Mouse (Mus musculus) testis, adult 10 weeks (tissue): ENCODE results near the gene Pspn. TPM values are rescaled to one million over a fixed set of nuclear protein-coding genes. Genes with fewer than 3 reads are reported as not detected.

Experiments
- polyA plus RNA-seq: library from polyadenylated mRNA; stranded (reverse); fragments of 350-450 nt; fragmentation: Illumina TruSeq; extraction: RNeasy Lipid Tissue Mini Kit (QIAGEN cat#74804); gene quantifications from one replicate; pipeline ENCODE4 v1.2.3, GENCODE M21; 2014; ENCODE audit warnings: low read depth, low replicate concordance

Gene Pspn
- not detected for polyA plus RNA-seq

GRCm38 (mm10) chr17:56999968-57000609 lies at the start of gene Pspn:
Gene Pspn, minus strand, starts transcription at chr17:57000018.

GRCm38 (mm10) chr17:57041554-57041953 lies 41.7 kb upstream of the Pspn start, which contains the start of gene Slc25a41:
Gene Slc25a41, minus strand, starts transcription at chr17:57041654.

DNA sequence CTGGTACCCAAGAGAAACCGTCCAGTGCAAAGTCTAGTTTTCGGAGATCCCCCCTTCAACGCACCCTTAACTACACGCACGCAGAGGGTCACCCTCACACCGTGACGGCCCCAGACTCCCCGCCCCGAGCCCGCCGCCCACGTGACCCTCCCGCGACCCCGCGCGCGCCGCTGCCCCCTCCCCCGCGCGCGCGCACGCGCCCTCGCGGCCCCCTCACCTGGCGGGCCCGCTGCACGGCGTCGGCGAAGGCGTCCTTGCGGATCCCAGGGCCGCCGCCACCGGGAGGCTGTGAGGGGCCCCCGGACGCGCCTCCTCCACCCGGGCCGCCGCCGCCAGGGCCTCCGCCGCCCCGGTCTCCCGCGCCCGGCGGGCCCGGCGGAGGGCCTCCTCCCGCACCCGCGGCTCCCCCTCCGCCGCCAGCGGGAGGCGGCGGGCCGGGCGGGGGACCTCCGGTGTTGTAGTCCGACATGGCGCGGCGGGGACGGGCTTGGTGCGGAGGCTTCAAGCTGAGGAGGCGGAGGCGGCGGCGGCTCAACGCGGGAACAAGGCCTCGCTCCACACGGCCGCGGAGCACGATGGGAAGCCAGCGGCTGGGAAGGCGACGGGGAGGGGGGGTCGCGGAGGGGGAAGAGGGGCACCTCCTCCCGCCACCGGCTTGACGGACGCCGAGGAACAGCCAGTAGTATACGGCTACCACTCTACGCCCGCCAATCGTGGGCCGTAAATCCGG lies 31.3 kb upstream of the Pspn start, which contains the start of gene Khsrp:
Gene Khsrp (minus strand): TSS at position 592 of the 730 bp plus-strand sequence.

GRCm38 (mm10) chr17:57011236-57012141 lies 11.7 kb upstream of the Pspn start, which contains the start of the genes Gtf2f1 and Gm17949:
Gene Gtf2f1, minus strand, starts transcription at chr17:57011288.
Gene Gm17949, plus strand, starts transcription at chr17:57011469.

DNA sequence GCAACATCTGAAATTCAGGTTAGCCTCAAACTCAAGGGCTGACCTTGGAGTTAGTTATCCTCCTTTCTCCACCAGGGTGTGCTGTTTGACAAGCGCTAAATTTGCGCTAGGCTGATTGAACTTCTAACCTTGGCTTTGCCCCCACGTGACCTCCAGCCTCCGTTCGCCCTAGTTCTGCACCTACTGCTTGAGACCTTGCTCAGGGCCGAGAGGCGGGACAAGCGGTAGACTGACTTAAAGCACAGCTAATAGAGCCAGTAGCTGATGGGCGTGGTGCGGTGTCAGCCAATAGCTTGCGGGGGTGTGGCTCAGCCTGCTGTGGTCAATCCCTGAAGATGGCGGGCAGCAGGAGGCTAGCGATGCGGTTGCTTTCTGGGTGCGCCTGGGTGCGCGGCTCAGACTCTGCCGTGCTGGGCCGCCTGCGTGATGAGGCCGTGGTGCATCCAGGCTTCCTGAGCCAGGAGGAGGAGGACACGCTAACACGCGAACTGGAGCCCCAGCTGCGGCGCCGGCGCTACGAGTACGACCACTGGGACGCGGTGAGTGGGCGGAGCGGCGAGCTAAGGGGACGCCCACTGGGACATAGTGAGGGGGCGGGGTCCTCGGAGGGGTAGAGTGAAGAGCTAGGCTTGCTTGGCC lies 2.7 kb downstream of the Pspn start, which contains the start of gene Alkbh7:
Gene Alkbh7 (plus strand): TSS at position 311 of the 639 bp plus-strand sequence.

DNA sequence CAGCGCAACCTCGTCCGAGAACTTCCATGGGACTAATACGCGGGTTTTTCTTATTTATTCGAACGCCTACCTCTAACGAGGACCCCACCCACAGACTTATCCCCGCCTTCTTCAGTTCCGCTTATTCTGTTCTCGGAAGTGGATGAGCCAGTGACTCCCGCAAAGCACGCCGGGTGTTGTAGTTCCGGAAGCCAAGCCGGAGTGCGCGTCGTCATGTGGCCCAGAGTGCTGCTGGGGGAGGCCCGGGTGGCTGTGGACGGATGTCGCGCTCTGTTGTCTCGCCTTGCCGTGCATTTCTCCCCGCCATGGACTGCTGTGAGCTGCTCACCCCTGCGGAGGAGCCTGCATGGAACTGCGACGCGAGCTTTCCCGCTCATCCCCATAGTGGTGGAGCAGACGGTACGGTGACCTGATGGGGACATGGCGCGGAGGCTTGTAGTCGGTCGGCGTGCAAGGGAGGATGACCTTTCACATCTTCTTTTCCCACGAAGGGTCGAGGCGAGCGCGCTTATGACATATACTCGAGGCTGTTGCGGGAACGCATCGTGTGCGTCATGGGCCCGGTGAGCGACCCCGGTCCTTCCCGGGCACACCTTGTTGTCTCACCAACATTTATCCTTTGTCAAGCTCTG lies 9.6 kb downstream of the Pspn start, which contains the start of gene Clpp:
Gene Clpp (plus strand): TSS at position 191 of the 632 bp plus-strand sequence.

DNA sequence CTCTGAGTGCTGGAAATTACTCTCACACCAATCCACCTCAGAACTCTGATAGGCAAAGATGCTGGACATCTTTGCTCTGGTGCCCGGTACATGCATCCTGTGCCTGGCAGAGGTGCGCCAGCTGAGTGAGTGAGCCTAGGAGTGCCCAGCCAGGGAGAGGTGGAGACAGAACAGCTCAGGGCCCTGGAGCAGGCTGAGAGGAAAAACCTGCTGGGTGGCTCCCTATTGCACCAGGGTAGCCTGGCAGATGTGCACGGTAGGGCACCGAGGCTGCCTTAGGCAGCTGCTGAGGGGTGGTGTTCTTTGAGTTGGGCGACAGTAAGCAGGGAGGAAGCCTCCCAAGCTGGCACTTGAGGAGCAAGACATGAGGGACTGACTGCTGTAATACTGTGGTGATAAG lies 17.8 kb downstream of the Pspn start, which contains the start of gene Acer1:
Gene Acer1 (minus strand): TSS at position 114 of the 400 bp plus-strand sequence.

Other genes starting within 250 kb of the Pspn start
- not detected for gene Nrtn, start 242.5 kb downstream of the Pspn start, polyA plus RNA-seq
- gene Dus3l, start 235.3 kb downstream of the Pspn start, polyA plus RNA-seq: 1.3 TPM
- gene Prr22, start 229.8 kb downstream of the Pspn start, polyA plus RNA-seq: not detected
- gene Rfx2, start 169.0 kb downstream of the Pspn start, polyA plus RNA-seq: 13.6 TPM
- gene Acsbg2, start 125.6 kb downstream of the Pspn start, polyA plus RNA-seq: 42.7 TPM
- 44.1 TPM for gene 1700061G19Rik, start 124.5 kb downstream of the Pspn start, polyA plus RNA-seq
- gene Mllt1, start 64.6 kb downstream of the Pspn start, polyA plus RNA-seq: 1.9 TPM
- gene Acer1, start 17.9 kb downstream of the Pspn start, polyA plus RNA-seq: not detected
- 0.98 TPM for gene Clpp, start 9.7 kb downstream of the Pspn start, polyA plus RNA-seq
- gene Alkbh7, start 2.7 kb downstream of the Pspn start, polyA plus RNA-seq: 2.4 TPM
- 22.5 TPM for gene Gtf2f1, start 11.3 kb upstream of the Pspn start, polyA plus RNA-seq
- gene Gm17949, start 11.5 kb upstream of the Pspn start, polyA plus RNA-seq: 1.6 TPM
- gene Khsrp, start 31.5 kb upstream of the Pspn start, polyA plus RNA-seq: 6.2 TPM
- 3.7 TPM for gene Slc25a41, start 41.6 kb upstream of the Pspn start, polyA plus RNA-seq
- gene Crb3, start 59.1 kb upstream of the Pspn start, polyA plus RNA-seq: 0.41 TPM
- gene Slc25a23, start 59.8 kb upstream of the Pspn start, polyA plus RNA-seq: 2.7 TPM
- gene Dennd1c, start 78.5 kb upstream of the Pspn start, polyA plus RNA-seq: not detected
- not detected for gene Tubb4a, start 87.8 kb upstream of the Pspn start, polyA plus RNA-seq
- gene Tnfsf9, start 105.3 kb upstream of the Pspn start, polyA plus RNA-seq: not detected
- gene Cd70, start 149.8 kb upstream of the Pspn start, polyA plus RNA-seq: not detected
- not detected for gene Tnfsf14, start 194.2 kb upstream of the Pspn start, polyA plus RNA-seq
- gene C3, start 228.1 kb upstream of the Pspn start, polyA plus RNA-seq: 10.5 TPM
- gene Gpr108, start 248.4 kb upstream of the Pspn start, polyA plus RNA-seq: 2.2 TPM
- 0.85 TPM for gene Trip10, start 249.4 kb upstream of the Pspn start, polyA plus RNA-seq